Comparison of ENCODE assay signal across 21 mouse cellular contexts in genomic region chr14:61995253-61995652, GRCm38 (mm10).
A peak's percentile ranks its signal among the peaks of the same experiment; 100 is the strongest.
DNase-seq lines count a peak whose midpoint lies in the region; ATAC-seq and TF ChIP-seq lines count a peak whose summit lies in the region.
"Had no signal": no experiment of that assay in that cellular context is flagged by ENCODE, and none has a peak within 500 bp of the region (broad histone marks: within the 10 kb centered on the region; RNA-seq: fewer than 3 reads in every experiment).

No protein-coding gene starts in this region.

- no peak overlapping the region for H3K27ac ChIP-seq in kidney, postnatal 0 days
- no peak overlapping the region for H3K27ac ChIP-seq in hindbrain, embryonic 11.5 days (ENCODE audit: low read depth, low read length)
- H3K27ac ChIP-seq: heart, embryonic 10.5 days; hindbrain, embryonic 14.5 days; liver, embryonic 15.5 days had no signal

- no peaks in the 10 kb centered on the region for H3K9me3 ChIP-seq in kidney, postnatal 0 days (replicated peaks; ENCODE audit: low read length)
- no peaks in the 10 kb centered on the region for H3K9me3 ChIP-seq in hindbrain, embryonic 11.5 days (ENCODE audit: control insufficient read depth, low read length)
- H3K9me3 ChIP-seq: heart, embryonic 10.5 days; liver, embryonic 15.5 days had no signal

- no peaks in the 10 kb centered on the region for H3K36me3 ChIP-seq in kidney, postnatal 0 days (ENCODE audit: insufficient read depth, low read length)
- no peaks in the 10 kb centered on the region for H3K36me3 ChIP-seq in splenic B cell, adult 2 months (ENCODE audit: control insufficient read depth, insufficient read depth, low read length, poor library complexity, severe bottlenecking)
- H3K36me3 ChIP-seq in hindbrain, embryonic 11.5 days (ENCODE audit: control insufficient read depth, insufficient read depth, low read length) = no peaks in the 10 kb centered on the region
- H3K36me3 ChIP-seq: heart, embryonic 10.5 days; liver, embryonic 15.5 days had no signal

- H3K4me1 ChIP-seq in kidney, postnatal 0 days (replicated peaks; ENCODE audit: insufficient read depth, low read length) = no peaks in the 10 kb centered on the region
- no peaks in the 10 kb centered on the region for H3K4me1 ChIP-seq in hindbrain, embryonic 11.5 days (replicated peaks; ENCODE audit: control insufficient read depth, insufficient read depth, low read length)
- H3K4me1 ChIP-seq: heart, embryonic 10.5 days; liver, embryonic 15.5 days had no signal

- TF ChIP-seq CTCF in kidney, postnatal 0 days (IDR thresholded peaks at IDR 0.05; ENCODE audit: low read depth) = 0 out of 2 replicates have a peak, but pooled peaks have one; percentile 5

- no peak overlapping the region for H3K4me3 ChIP-seq in kidney, postnatal 0 days (replicated peaks; ENCODE audit: low read depth, low read length)
- H3K4me3 ChIP-seq in hindbrain, embryonic 11.5 days (ENCODE audit: low read depth, low read length) = no peak overlapping the region
- H3K4me3 ChIP-seq: heart, embryonic 10.5 days; liver, embryonic 15.5 days had no signal

- H3K9ac ChIP-seq in kidney, postnatal 0 days (ENCODE audit: low read depth, low read length) = no peak overlapping the region
- no peak overlapping the region for H3K9ac ChIP-seq in hindbrain, embryonic 11.5 days (ENCODE audit: low read depth, low read length)
- H3K9ac ChIP-seq: forebrain, postnatal 0 days; hindbrain, embryonic 14.5 days; liver, embryonic 15.5 days had no signal

- no peak for DNase-seq in kidney, postnatal 0 days (ENCODE audit: low spot score)
- no peak for DNase-seq in kidney, adult 8-10 months
- peak; percentile 9 for DNase-seq in splenic B cell, adult 2 months (ENCODE audit: low read depth, low spot score)
- DNase-seq in thymus, postnatal 4 days = peak; percentile 58
- DNase-seq in spleen, adult 18-20 months = no peak
- no peak for DNase-seq in hindbrain, embryonic 11.5 days (ENCODE audit: low spot score)
- no peak for DNase-seq in yolk sac, embryonic 10.5 days (ENCODE audit: low spot score)
- DNase-seq: adrenal gland, adult 8-10 months; cerebellum, postnatal 10 days; embryo, embryonic 11 days; forebrain, postnatal 0 days; heart, postnatal 10 days; kidney, adult 11 months; kidney, postnatal 10 days; layer of hippocampus, postnatal 36 days; lung, postnatal 14 days had no signal

- no peaks in the 10 kb centered on the region for H3K27me3 ChIP-seq in kidney, postnatal 0 days (ENCODE audit: insufficient read depth, low read length)
- no peaks in the 10 kb centered on the region for H3K27me3 ChIP-seq in splenic B cell, adult 2 months (ENCODE audit: control insufficient read depth, insufficient read depth, low read length, poor library complexity, severe bottlenecking)
- H3K27me3 ChIP-seq in hindbrain, embryonic 11.5 days (ENCODE audit: control insufficient read depth, insufficient read depth, low read length) = no peaks in the 10 kb centered on the region
- H3K27me3 ChIP-seq: liver, embryonic 15.5 days had no signal

- ATAC-seq in kidney, postnatal 0 days (replicated peaks; ENCODE audit: low FRiP score, low read depth) = no peak
- ATAC-seq in common myeloid progenitor, adult 5-6 weeks (replicated peaks; ENCODE audit: low read depth, poor library complexity, severe bottlenecking) = 0 out of 2 replicates have a peak, but pooled peaks have one; percentile 43
- ATAC-seq in hindbrain, embryonic 11.5 days (ENCODE audit: low FRiP score) = no peak
- ATAC-seq: forebrain, postnatal 0 days; midbrain, embryonic 16.5 days had no signal

- WGBS in kidney, postnatal 0 days = 96% methylated on average over 1 of the region's 1 CpGs
- 91% methylated on average over 1 of the region's 1 CpGs for WGBS in hindbrain, embryonic 11.5 days

- H3K4me2 ChIP-seq in kidney, postnatal 0 days (ENCODE audit: low read length) = no peak overlapping the region
- no peak overlapping the region for H3K4me2 ChIP-seq in hindbrain, embryonic 11.5 days (replicated peaks; ENCODE audit: low read depth, low read length)
- H3K4me2 ChIP-seq: hindbrain, embryonic 14.5 days; liver, embryonic 15.5 days had no signal

Comparison
In these comparisons a context has a peak if more than half of its experiments do, and no peak if none do; other contexts are left out.
1. DNase-seq: peak in splenic B cell, adult 2 months (single experiment) and thymus, postnatal 4 days (single experiment); none in kidney, postnatal 0 days (single experiment), kidney, adult 8-10 months (0 of 2), spleen, adult 18-20 months (0 of 2), hindbrain, embryonic 11.5 days (single experiment) and yolk sac, embryonic 10.5 days (single experiment).